Mouse (Mus musculus): ENCODE results near the gene Gm10382. TPM values are rescaled to one million over a fixed set of nuclear protein-coding genes. Genes with fewer than 3 reads are reported as not detected.
"Not testable (repeated sequence)": the region's sequence is repeated elsewhere in the genome, so short reads cannot be mapped to it uniquely, and the experiment has no call there.

The Gm10382 gene
- total and polyA plus RNA-seq, 2 experiments from 2014 or later: 0.66 TPM; not detected in 1

DNA sequence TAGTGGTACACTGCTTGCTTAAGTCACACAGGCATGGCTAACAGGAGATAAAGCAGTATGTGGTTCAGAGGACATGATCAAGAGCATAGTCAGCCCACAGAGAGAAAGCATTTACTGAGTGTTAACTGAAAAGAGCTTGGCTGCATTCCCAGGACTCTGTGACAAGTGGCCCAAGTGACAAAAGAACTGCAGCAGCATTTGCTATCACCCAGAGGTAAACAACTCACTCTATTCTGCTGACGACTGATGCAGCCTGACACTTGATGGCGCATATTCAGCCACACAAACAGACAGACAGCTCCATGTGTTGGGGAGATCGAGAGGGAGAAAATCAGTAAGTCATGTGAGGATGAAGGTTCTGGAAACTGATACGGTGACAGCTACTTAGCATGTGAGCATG, 24.6 kb downstream of the Gm10382 start:
- Histone ChIP-seq H3K9ac (replicated peaks; ENCODE audit: low read length) (no peak overlapping the region), H3K36me3 (ENCODE audit: insufficient read depth, low read length) (peaks cover 40% of the 10 kb centered on the region), H3K4me1 (ENCODE audit: insufficient read depth, low read length) (no peaks in the 10 kb centered on the region), H3K4me3 (ENCODE audit: low read length) (no peak overlapping the region), H3K27me3 (ENCODE audit: insufficient read depth, low read length) (no peaks in the 10 kb centered on the region), H3K9me3 (ENCODE audit: low read length) (no peaks in the 10 kb centered on the region), H3K27ac (no peak overlapping the region), H3K4me2 (ENCODE audit: low read depth, low read length) (no peak overlapping the region)
- no peak for ATAC-seq
- WGBS: 68% methylated on average over 4 of the region's 4 CpGs
- no peak for DNase-seq (ENCODE audit: low spot score)
- TF ChIP-seq CTCF (IDR thresholded peaks at IDR 0.05; ENCODE audit: low read depth): no peak

DNA sequence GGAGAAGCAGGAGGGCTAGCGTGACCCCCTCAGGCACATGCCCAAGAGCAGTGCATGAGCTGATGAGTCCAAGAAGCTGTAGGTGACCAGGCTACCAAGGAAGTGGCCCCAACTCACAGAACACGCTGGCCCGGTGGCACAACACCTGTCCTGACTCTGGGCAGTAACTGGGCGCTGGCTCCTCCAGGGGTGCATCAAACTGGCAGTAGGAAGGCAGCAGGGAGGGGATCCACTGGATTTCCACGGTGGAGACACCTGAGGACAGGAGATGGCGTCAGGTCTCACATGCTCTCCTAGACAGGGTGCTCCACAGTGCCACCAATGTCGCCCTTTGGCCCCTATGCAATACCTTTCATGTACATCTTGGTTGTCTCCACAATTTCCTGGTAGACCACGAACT, 27.1 kb downstream of the Gm10382 start:
- ATAC-seq: no peak
- TF ChIP-seq CTCF (IDR thresholded peaks at IDR 0.05; ENCODE audit: low read depth): no peak
- H3K27ac ChIP-seq: no peak overlapping the region
- no peak overlapping the region for H3K4me3 ChIP-seq (ENCODE audit: low read length)
- H3K4me1 ChIP-seq (ENCODE audit: insufficient read depth, low read length): no peaks in the 10 kb centered on the region
- H3K27me3 ChIP-seq (ENCODE audit: insufficient read depth, low read length): no peaks in the 10 kb centered on the region
- H3K9me3 ChIP-seq (ENCODE audit: low read length): no peaks in the 10 kb centered on the region
- DNase-seq (ENCODE audit: low spot score): no peak
- WGBS: 96% methylated on average over 8 of the region's 8 CpGs
- peaks cover 61% of the 10 kb centered on the region for H3K36me3 ChIP-seq (ENCODE audit: insufficient read depth, low read length)
- no peak overlapping the region for H3K9ac ChIP-seq (replicated peaks; ENCODE audit: low read length)
- no peak overlapping the region for H3K4me2 ChIP-seq (ENCODE audit: low read depth, low read length)

DNA sequence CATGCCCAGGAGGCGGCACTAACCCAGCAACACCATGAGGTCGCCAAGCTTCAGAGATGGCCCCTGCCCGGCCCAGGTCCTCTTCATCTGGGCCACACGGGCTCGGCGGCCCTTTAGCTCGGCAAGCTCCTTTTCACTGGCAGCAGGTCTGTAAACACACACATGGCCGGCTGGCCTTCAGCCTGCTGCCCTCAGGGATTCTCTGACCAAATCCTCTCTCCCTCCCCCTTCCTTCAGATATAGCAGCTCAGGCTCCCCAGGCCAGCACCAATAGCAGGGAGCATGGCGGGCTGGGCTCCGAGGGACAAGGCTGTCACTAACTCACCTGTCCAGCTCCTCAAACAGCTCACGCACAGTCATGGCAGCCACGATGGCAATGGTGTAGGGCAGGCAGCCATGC, 29.5 kb downstream of the Gm10382 start:
- TF ChIP-seq CTCF (IDR thresholded peaks at IDR 0.05; ENCODE audit: low read depth): no peak

DNA sequence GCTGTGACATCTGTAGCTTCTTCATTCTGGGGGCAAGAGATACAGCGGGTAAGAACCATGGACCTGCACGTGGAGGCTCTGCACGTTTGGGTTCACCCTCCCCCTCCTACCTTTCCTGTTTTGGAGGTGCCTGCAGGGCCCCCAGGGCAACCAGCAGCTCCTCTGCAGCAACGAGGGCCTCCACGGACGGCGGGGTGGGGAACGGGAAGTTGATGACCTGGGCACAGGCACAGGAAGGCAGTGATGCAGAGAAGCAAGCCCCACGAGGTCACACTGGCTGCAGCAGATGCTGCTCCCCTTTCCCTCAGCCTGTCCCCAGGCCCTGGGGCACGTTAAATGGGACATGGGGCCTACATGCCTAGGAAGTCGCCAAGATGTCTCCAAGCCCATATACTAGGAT, 30.0 kb downstream of the Gm10382 start:
- H3K27ac ChIP-seq: no peak overlapping the region; the same call in 1 of the 2 replicates
- no peaks in the 10 kb centered on the region for H3K9me3 ChIP-seq (ENCODE audit: low read length)
- no peak for ATAC-seq
- DNase-seq (ENCODE audit: low spot score): no peak
- H3K4me1 ChIP-seq (ENCODE audit: insufficient read depth, low read length): no peaks in the 10 kb centered on the region
- no peak overlapping the region for H3K4me3 ChIP-seq (ENCODE audit: low read length)
- no peak for TF ChIP-seq CTCF (IDR thresholded peaks at IDR 0.05; ENCODE audit: low read depth)
- H3K27me3 ChIP-seq (ENCODE audit: insufficient read depth, low read length): no peaks in the 10 kb centered on the region
- H3K36me3 ChIP-seq (ENCODE audit: insufficient read depth, low read length): peaks cover 84% of the 10 kb centered on the region
- no peak overlapping the region for H3K9ac ChIP-seq (replicated peaks; ENCODE audit: low read length)
- 73% methylated on average over 11 of the region's 11 CpGs for WGBS
- no peak overlapping the region for H3K4me2 ChIP-seq (ENCODE audit: low read depth, low read length)

More for the DNA sequence above, 29.5 kb downstream of the Gm10382 start:
- H3K27me3 ChIP-seq (ENCODE audit: insufficient read depth, low read length): no peaks in the 10 kb centered on the region
- H3K9me3 ChIP-seq (ENCODE audit: low read length): no peaks in the 10 kb centered on the region
- peaks cover 82% of the 10 kb centered on the region for H3K36me3 ChIP-seq (ENCODE audit: insufficient read depth, low read length)
- no peak overlapping the region; the same call in 1 of the 2 replicates for H3K27ac ChIP-seq
- ATAC-seq (no peak), DNase-seq (ENCODE audit: low spot score) (no peak)
- H3K9ac ChIP-seq (replicated peaks; ENCODE audit: low read length): no peak overlapping the region
- H3K4me2 ChIP-seq (ENCODE audit: low read depth, low read length): no peak overlapping the region
- WGBS: 79% methylated on average over 12 of the region's 12 CpGs
- no peaks in the 10 kb centered on the region for H3K4me1 ChIP-seq (ENCODE audit: insufficient read depth, low read length)
- H3K4me3 ChIP-seq (ENCODE audit: low read length): no peak overlapping the region

DNA sequence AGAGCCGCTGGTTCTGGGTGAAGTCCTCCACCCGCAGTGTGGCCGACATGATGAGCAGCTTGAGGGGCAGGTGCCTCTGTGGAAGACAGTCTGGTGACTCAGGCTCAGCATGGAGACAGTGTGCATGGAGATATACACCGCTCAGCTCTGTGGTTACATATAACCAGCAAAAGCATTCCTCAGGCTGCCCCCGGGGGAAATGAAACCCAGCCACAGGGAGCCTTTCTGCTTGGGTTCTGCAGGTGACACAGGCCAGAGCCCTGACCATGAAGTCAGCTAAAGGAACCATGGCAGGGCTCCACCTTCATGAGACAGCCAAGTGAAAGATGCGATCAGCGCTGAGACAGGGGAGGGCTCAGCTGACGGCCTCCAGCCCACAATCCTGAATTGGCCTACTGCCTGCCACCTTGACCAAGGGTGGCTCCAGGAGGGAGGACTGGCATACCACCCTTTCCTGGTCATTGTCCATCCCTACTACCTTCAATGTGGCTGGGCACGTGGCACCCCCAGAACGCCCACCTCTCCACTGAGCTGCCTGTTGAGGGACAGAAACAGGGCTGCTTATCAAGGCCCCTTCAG, 36.7 kb downstream of the Gm10382 start:
- ATAC-seq (no peak), DNase-seq (ENCODE audit: low spot score) (no peak)
- Histone ChIP-seq H3K36me3 (ENCODE audit: insufficient read depth, low read length) (peaks cover 96% of the 10 kb centered on the region), H3K9me3 (ENCODE audit: low read length) (no peaks in the 10 kb centered on the region), H3K4me2 (ENCODE audit: low read depth, low read length) (no peak overlapping the region), H3K4me3 (ENCODE audit: low read length) (no peak overlapping the region), H3K9ac (replicated peaks; ENCODE audit: low read length) (no peak overlapping the region), H3K4me1 (ENCODE audit: insufficient read depth, low read length) (no peaks in the 10 kb centered on the region), H3K27ac (no peak overlapping the region), H3K27me3 (ENCODE audit: insufficient read depth, low read length) (no peaks in the 10 kb centered on the region)
- 95% methylated on average over 10 of the region's 10 CpGs for WGBS
- no peak for TF ChIP-seq CTCF (IDR thresholded peaks at IDR 0.05; ENCODE audit: low read depth)

DNA sequence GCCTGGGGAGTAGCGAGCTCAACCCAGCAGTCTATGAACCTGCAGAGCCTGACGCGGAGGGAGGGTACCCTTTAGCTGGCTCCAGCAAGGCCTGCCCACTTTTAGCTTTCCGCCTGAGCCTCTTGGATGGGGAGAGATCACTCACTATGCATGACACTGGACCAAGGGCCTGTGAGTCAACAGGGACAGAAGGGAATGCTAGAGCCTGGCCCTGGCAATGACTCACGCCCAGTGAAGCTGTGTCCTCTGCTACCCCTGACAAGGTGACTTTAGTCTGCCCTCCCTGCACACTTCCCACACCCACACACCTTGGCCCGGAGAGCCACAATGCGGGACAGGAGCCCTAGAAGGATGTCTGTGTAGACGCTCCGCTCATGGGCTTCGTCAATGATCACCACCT, 37.2 kb downstream of the Gm10382 start:
- Histone ChIP-seq H3K4me3 (ENCODE audit: low read length) (no peak overlapping the region), H3K27ac (no peak overlapping the region), H3K36me3 (ENCODE audit: insufficient read depth, low read length) (peaks cover 96% of the 10 kb centered on the region), H3K9me3 (ENCODE audit: low read length) (no peaks in the 10 kb centered on the region), H3K4me2 (ENCODE audit: low read depth, low read length) (no peak overlapping the region), H3K27me3 (ENCODE audit: insufficient read depth, low read length) (no peaks in the 10 kb centered on the region), H3K9ac (replicated peaks; ENCODE audit: low read length) (no peak overlapping the region), H3K4me1 (ENCODE audit: insufficient read depth, low read length) (no peaks in the 10 kb centered on the region)
- no peak for ATAC-seq
- no peak for TF ChIP-seq CTCF (IDR thresholded peaks at IDR 0.05; ENCODE audit: low read depth)
- WGBS: 92% methylated on average over 10 of the region's 10 CpGs
- no peak for DNase-seq (ENCODE audit: low spot score)

DNA sequence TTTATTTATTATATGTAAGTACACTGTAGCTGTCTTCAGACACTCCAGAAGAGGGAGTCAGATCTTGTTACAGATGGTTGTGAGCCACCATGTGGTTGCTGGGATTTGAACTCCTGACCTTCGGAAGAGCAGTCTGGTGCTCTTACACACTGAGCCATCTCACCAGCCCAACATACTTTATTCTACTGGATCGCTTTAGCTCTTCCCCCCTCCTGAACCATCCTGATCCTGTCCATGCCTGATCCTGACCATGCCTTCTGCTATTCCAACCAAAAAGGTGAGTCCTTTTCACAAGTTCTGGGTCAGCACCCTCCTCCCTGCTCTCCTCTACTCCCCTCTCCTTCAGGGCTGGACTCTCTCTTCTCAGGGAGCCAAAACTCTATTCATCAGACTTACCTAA, 43.2 kb downstream of the Gm10382 start:
- 98% methylated on average over 2 of the region's 2 CpGs for WGBS
- H3K36me3 ChIP-seq (ENCODE audit: insufficient read depth, low read length): peaks cover 41% of the 10 kb centered on the region
- H3K9me3 ChIP-seq (ENCODE audit: low read length); H3K4me3 ChIP-seq (ENCODE audit: low read length); H3K4me1 ChIP-seq (ENCODE audit: insufficient read depth, low read length); H3K27ac ChIP-seq; H3K4me2 ChIP-seq (ENCODE audit: low read depth, low read length); H3K27me3 ChIP-seq (ENCODE audit: insufficient read depth, low read length); DNase-seq (ENCODE audit: low spot score); H3K9ac ChIP-seq (replicated peaks; ENCODE audit: low read length); ATAC-seq: not testable (repeated sequence)

All from hindbrain, postnatal 0 days (tissue).